Mouse (Mus musculus): ENCODE results near the gene Tomm40.

Gene Tomm40

DNA sequence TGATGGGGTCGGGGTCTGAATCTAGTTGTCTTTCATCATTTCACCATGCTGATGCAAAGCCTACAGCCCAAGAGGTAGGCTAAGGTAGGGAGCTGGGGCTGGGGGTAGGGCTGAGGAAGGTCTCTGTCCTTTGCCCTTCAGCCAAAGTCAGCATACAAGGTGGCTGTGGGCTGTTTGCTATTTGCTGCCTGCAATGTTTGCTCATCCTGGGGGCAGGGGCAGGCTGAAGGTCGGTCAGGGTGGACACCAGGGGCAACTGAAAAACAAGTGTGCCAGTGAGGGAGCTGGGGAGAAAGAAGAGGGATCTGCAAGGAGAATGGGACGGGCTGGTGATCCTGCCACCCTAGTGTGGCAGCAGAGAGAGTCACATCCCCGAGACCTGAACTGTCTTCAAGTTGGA is 29.9 kb downstream of the Tomm40 start:
- DNase-seq, result no peak

DNA sequence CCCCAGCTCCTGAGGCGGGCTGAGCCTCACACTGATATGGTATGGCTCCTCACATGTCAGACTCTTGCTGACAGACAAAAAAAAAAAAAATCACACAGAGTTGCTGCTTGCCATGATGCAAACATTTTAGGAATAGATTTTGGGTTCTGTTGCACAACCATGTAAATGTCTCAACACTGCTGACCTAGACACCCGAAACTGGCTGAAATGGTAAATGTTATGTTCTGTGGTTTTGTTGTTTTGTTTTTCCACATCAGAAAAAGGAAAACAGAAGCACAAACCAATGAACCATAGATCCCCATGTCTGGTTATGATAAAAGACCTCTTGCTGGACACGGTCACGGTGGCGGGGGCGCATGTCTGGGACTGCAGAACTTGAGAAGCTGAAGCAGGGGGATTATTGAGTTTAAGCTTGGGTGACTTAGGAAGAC is 31.5 kb downstream of the Tomm40 start:
- DNase-seq, result no peak

DNA sequence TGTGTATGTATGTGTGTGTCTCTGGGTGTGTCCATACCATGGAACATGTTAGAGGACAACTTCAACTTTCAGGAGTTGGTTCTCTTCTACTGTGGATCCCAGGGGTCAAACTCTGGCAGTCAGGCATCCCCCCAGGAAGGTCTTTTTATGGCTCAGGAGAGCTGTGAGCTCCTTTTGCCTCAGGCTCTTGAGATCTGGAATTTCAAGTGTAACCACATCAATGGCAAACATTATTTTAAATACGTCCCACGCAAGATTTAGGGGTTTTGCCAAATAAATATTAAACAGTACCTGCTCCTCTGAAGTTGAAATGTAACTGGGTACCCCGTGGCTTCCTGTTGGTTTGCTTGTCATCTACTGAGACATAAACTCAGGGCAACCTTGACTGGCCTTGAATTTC is 32.3 kb downstream of the Tomm40 start:
- no peak for DNase-seq

DNA sequence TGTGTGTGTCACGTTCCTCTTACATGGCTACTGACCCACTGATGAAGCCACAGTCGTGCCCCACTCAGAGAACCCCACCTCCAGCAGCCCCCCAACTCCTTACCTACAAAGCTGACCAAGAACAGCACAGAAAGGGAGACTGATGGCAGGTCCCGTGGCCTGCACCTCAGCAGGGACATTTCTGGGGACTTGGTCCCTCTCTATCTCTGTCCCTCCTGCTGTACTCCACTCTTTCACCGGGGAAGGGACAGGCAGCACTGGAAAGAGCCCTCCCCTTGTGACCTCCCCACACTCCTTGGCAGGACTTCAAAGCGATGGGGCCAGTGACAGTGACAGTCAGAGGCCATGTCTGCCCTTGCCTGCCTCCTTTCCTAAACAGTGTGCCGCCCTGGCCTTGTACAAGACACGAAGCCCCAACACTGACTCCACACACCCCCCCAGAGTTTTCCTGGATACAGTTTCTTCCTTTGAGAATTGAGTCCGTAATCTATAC is 34.0 kb downstream of the Tomm40 start, which contains the start of the genes Gm44805 and Apoc4:
Gene Gm44805, minus strand, starts transcription at position 222 of the 493 bp plus-strand sequence.
Gene Apoc4, minus strand, starts transcription at position 278 of the 493 bp plus-strand sequence.
- DNase-seq, result no peak

DNA sequence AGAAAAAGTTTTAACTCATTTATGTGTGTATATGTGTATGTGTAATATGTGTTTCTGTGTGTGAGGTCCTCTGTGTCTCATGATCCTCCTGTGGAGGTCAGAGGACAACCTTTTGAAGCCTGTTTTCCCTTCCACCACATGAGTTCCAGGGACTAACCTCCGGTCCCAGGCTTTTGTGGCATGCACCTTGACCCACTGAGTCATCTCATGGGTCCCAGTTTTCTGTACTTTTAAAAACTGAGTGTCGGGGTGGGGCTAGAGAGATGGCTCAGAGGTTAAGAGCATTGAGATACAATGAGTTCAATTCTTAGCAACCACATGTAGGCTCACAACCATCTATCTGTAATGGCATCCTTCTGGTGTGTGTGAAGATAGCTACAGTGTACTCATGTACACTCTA is 34.5 kb downstream of the Tomm40 start:
- no peak for DNase-seq

DNA sequence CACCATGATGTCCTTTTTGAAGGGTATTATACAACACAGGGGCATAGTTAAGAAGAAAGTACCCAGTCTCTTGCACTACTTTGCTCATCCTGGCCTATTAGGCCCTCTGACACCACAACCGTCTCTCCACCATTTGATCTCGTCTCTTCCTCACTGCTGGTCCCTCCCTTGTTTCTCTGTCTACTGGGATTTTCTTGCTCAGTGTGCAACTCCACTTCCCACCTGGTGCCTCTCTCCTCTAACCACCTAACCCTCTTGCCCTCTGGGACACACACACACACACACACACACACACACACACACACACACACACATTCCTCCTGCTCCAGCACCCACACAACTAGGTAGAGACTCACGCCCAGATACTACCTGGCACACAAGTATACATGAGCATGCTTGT is 36.3 kb downstream of the Tomm40 start:
- DNase-seq, result no peak

DNA sequence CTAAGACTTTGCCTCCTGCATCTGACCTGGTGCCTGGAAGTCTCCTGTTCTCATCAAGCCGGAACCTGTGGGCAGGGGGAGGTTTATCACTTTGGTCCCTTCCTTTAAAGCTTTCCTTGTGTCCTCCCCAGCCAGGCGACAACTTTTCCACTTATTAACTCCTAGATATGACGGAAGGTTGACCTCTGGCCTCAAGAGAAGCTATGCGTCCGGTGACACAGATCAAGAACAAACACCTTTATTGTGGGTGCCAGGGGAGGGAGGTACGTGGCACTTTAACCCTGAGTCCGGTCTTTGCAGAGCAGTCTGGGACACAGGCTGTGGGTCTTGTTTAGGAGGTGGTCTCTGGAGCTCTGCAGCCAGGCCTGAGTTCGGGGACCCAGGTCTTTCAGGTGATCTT is 37.4 kb downstream of the Tomm40 start, which contains the start of gene Apoc2:
Gene Apoc2, minus strand, starts transcription at position 70 of the 400 bp plus-strand sequence.
- DNase-seq, result no peak

DNA sequence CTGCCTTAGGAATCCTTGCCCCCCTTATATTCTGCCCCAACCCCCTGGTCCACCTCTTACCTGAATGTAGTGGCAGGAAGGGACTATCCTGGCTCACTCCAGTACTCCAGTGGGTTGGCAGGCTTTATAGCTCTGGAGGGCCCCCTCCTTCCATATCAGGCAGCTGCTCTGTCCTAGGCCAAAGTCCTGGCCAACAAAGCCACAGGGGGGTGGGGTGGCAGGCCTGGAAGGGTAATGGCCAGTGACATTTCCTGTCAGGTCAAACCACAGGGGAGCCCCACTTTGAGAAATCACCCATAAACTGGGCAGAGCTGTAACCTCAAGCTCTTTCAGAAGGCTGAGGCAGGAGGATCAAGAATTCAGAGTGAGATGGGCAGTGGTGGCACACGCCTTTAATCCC is 38.6 kb downstream of the Tomm40 start:
- DNase-seq, result no peak

DNA sequence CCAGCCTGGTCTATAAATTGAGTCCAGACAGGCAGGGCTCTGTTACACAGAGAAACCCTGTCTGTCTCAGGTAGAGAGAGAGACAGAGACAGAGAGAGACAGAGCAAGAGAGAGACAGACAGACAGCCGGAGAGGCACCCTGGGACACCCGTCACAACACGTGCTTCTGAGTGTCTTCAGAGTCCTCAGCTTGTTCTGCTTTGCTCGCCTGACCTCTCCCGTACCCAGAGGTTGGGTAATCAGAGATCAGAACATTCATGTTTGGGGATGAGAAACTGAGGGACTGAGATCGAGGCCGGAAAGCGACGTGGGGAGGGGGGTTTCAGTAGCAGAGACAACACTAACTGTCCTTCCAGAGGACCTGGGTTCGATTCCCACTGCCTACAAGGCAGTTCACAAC is 39.4 kb downstream of the Tomm40 start:
- DNase-seq, result no peak

DNA sequence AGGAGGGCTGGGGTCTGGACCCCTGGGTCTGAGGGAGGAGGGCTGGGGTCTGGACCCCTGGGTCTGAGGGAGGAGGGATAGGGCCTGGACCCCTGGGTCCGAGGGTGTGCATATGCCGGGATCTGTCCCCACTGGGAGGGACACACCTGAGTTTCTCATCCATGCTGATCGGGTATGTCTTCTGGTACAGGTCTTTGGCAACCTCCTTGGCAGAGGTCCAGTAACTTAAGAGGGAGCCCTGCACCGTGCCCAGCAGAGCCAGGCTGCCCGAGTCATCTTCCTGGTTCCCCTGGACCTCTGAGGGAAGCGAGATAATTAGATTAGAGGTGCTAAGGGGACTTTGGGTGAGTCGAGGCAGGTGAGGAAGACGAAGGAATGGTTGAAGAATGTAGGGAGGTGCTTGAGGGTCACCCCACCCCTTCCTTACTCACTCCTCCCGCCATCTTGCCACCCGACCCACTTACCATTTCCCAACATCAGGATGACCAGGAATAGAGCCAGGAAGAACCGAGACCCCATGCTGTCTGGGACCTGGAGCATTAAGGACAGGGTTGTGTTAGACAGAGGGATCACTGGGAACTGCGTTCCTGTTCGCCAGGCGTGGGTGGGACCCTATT is 42.0 kb downstream of the Tomm40 start:
- no peak for DNase-seq

DNA sequence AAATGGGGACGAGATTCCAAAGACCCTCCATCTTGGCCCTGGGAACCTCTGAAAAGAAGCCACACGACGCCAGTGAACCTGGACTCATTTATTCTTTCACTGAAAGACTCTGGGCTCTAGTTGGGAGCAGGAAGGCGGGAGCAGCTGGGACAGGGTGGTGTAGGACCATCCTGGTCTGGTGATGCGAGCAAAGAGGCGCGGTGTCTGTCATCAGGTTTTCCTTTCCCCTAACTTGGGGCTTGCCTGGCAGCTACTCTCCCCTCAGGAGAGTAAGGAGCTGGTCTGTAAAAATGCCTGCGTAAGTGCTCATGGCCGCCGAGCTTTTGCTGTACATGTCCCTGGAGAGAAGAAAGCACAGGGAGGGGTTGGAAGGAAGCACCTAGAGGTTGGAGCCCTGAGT is 43.7 kb downstream of the Tomm40 start:
- no peak for DNase-seq

DNA sequence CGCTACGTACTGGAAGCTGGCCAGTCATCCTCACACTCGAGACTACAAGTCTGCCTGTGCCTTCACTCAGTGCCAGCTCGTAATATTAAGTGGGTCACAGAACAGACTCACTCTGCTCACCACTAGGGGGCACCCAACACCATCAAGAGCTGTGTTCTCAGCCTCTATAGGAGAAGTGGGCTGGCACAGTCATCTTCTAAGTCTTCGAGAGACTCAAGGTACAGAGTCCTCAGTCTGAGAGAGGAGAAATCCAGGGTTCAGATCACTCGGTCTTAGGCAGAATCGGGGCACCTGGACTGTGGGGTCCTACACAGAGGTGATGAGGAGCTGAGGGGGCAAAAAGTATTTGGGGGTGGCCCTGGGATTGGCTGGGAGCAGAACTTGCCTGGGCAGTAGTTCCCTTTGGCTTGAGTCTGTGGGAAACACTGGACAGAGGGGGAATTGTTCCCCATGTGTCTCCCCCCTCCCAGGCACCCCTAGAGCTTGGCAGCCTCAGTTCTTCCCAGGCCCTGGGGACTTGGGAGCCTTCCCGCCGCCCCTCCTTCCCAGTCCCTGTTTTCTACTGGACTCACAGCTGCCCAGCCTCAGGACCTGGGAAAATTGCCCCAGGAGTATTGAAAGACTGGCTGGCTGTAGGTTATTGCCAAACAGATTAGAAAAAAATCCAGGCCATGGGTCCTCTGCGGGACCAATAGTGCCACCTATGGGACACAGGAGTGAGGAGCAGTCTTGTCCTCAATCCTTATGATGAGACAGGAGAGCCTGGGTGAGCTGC is 46.1 kb downstream of the Tomm40 start:
- DNase-seq, result peak; percentile 91

DNA sequence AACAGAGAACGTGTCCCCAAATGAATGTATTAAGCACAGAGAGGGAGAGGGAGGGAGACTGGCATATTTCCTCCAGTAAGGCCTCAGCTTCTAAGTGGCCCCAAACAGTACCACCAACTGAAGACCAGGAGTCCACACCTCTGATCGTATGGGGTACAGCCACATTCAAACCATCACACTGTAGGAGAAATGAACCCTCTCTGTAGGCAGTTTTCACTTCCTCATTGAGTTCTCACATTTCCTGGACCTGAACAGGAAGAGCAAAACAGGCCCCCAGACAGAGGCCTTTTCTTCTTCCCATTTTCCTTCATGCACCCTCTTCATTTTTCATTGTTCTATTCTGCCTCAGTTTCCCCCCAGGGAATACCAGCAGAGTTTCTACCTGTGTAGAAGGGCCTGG is 47.8 kb downstream of the Tomm40 start:
- DNase-seq, result no peak

DNA sequence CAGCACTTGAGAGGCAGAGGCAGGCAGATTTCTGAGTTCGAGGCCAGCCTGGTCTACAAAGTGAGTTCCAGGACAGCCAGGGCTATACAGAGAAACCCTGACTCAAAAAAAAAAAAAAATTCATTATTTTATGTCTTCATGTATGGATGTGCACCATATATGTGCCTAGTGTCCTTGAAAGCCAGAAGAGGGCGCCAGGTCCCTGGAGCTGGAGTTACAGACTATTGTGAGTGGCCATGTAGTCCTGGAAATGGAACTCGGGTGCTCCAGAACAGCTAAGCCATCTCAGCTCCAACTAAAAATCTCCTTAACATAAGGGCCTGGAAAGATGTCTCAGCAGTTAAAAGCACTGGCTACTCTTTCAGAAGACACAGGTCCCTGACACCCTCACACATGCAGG is 48.5 kb downstream of the Tomm40 start:
- no peak for DNase-seq

DNA sequence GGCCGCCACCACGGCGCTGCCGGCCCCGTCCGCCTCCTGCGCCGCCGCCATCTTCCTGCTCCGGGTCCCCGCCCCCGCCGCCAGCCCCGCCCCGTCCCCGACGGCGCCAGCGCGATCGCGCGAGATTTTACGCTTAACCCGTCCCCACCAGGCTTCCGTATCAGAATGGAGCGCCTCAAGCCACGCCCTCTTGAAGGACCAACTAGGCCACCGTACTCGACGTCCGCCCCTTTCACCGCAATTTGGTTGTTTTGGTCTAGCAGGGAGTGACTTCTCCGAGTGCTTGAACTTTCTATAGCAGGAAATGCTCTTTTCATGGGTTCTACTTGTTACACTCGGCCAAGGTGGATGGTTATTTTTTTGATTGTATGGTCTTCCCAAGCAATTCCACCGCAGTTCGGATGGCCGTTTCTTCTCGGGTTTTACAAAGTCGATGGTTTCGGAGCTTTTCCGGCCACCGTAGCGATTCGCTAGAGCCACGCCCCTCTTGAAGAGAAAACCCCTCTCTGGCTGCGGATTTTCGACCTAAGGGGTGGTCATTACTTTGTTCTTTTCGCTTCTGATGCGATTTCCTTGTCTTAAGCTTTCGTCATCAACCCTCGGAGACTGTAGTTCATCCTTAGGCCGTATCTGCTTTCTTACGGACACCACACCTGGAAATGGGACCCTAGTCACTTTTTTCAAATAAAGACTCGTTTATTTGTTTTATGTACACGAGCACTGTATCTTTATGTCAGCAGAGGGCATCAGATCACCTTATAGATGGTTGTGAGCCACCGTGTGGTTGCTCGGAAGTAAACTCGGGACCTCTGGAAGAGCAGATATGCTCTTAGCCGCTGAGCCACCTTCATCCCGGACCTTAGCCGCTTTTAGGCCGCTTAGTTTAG is 50.0 kb downstream of the Tomm40 start, which contains the start of gene Clptm1:
Gene Clptm1, minus strand, starts transcription at position 79 of the 887 bp plus-strand sequence.
- peak; percentile 98 for DNase-seq

DNA sequence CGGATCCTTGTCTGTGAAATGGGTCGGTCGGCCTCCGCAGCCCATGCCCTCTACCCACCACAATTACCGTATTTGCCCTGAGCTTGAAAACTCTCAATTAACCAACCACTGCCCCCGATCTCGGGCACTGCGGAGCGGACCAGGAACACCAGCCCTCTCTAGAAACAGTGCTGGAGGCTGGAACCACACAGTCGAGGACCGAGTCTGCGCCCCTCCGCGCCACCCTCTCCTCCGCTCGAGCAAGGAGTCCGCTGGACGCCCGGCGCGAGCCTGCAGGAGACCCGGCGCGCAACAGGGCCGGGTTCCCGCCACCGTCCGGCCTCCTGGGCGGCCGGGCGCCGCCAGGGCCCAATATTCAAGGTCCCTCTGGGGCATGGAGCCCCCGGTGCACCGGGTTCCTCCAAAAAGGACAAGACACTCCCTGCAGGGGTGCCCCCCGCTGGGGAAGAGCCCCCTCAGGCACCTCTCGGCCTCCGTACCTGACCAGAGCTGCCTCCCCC is 50.7 kb downstream of the Tomm40 start:
- DNase-seq, result no peak

DNA sequence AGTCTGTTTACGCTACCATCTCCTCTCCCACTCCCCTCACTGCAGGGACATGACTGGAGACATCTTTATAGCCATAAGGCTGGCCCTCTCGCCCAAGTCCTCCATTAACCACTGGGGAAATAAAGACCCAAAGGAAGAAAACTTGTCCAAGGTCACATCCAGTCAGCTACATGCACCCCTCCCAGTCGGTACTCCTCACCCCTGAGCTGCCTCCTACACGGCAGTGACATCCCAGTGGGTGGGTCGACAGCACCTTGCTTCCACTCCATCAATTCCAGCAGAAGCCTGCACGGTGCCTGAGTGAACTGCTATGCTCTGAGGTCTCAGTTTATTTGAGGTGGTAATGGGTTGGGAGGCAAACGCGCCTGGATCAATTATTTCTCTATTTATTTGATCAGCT is 51.3 kb downstream of the Tomm40 start:
- DNase-seq, result no peak

DNA sequence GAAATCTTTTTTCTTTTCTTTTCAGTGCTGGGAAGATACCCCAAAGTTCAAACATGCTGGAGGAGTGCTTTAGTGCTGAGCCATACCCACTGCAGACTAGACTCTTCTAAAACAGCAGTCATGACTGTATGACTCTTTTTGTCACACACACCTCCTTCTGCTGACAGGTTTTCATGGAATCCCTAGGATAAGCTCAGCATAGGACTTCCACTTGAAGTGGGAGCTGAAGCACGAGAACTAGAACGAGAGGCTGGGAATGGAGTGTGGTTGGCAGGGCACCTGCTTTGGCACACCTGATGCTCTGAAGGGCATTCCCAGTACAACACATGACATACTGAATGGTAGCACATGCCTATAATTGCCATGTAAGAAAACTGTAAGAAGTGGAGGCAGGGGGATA is 62.6 kb downstream of the Tomm40 start:
- no peak for DNase-seq

Data from kidney, adult 18-20 months (tissue).